Mouse (Mus musculus) hindbrain, embryonic 12.5 days (tissue): ENCODE measurements around the gene Phf21b. TPM values are rescaled to one million over a fixed set of nuclear protein-coding genes. Genes with fewer than 3 reads are reported as not detected.
"Not testable (repeated sequence)": the region's sequence is repeated elsewhere in the genome, so short reads cannot be mapped to it uniquely, and the experiment has no call there.

Experiments used
- ATAC-seq: fragments of 200-750 bp; cut with Nextera tagmentation; 2 replicates; pipeline ENCODE4 v1.8.0; 2017; ENCODE audit warnings: moderate TSS enrichment; ENCODE audit not compliant: low FRiP score
- H3K27ac ChIP-seq: fragments of 300-500 bp; sonication (generic); 2 replicates; pipeline ENCODE4 v1.5.1; 2016; ENCODE audit warnings: mild to moderate bottlenecking
- H3K27me3 ChIP-seq: fragments of 300-500 bp; sonication (generic); 2 replicates; pipeline ENCODE4 v1.6.1; 2016; ENCODE audit warnings: mild to moderate bottlenecking
- H3K36me3 ChIP-seq: fragments of 300-500 bp; sonication (generic); 2 replicates; pipeline ENCODE4 v1.6.1; 2016; ENCODE audit warnings: mild to moderate bottlenecking
- H3K4me1 ChIP-seq: fragments of 300-500 bp; sonication (generic); 2 replicates; pipeline ENCODE4 v1.6.1; 2016
- H3K4me2 ChIP-seq: fragments of 300-500 bp; sonication (generic); replicated peaks from 2 replicates; pipeline ENCODE4 v1.6.1; 2016; ENCODE audit warnings: mild to moderate bottlenecking
- H3K4me3 ChIP-seq: fragments of 300-500 bp; sonication (generic); 2 replicates; pipeline ENCODE4 v1.5.1; 2016; ENCODE audit warnings: mild to moderate bottlenecking
- H3K9ac ChIP-seq: fragments of 300-500 bp; sonication (generic); 2 replicates; pipeline ENCODE4 v1.6.1; 2016; ENCODE audit warnings: mild to moderate bottlenecking, moderate library complexity
- H3K9me3 ChIP-seq: fragments of 300-500 bp; sonication (generic); replicated peaks from 2 replicates; pipeline ENCODE4 v1.6.1; 2016; ENCODE audit warnings: mild to moderate bottlenecking
- WGBS: fragments of 180-500 bp; shearing (Covaris S2); methylation state at CpG from one replicate; pipeline ENCODE4 v1.1.7; 2016; 5-methylcytosine and 5-hydroxymethylcytosine counted together
- polyA plus RNA-seq: library from polyadenylated mRNA; unstranded; fragments of >200 nt; fragmentation: Nextera tagmentation; extraction: Ambion mirVana; gene quantifications from 2 replicates; pipeline ENCODE4 v1.2.1, GENCODE M21; 2016

Phf21b gene
- polyA plus RNA-seq, result 16.5 and 18.0 TPM in 2 replicates

DNA sequence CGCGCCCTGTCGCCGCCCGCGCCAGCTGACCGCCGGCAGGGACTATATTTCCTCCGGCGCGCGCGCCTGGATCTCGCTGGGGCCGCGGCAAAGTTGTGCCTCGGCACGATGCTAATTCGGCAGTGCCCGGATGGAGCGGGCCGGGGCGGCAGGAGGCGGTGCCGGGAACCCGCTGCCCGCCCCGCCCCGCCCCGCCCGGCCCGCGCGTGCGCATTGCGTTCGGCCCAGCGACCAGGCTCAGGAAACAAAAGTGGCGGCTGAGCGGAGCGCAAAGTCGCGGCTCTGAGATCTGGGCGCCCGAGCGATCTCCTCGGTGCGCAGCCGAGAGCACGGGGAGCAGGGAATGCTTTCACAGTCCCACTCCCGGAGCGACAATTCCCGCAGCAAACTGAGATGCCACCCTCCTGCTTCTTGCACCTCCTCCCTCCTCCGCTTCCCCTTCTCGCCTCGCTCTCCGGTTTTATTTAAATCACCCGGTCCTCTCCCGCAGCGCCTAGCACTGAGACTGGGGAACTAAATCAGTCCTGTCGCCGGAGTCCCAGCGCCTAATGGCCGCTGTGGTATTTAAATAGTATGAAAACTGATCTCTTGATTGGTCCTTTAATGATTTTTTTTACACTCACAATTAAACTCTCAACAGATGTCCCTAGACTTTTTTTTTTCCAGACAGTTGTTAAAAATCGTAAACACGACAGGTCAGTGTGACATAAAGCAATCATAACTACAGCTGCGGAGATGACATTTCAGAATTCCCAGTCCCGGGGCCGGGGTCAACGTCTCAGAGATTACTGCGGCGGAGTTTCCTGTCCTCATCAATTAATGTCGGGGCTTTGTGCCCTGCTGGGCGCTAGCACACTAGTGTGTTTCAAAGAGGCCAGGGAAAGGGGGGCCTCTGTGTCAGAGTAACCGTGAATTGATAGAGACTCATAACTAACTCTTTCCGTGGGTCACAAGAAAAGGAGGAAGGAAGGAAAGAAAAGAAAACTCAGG lies at the start of gene Phf21b:
Phf21b (minus strand) TSS at position 44 of the 990 bp plus-strand sequence.
- peak within 1 kb of the TSS; percentile 79 for H3K4me2 ChIP-seq
- peaks cover 26% of the 10 kb centered on the region for H3K4me1 ChIP-seq
- H3K9me3 ChIP-seq, result no peaks in the 10 kb centered on the region
- ATAC-seq, result peak; percentile 52
- peak within 1 kb of the TSS; percentile 86 for H3K9ac ChIP-seq
- H3K36me3 ChIP-seq, result no peaks in the 10 kb centered on the region
- H3K27me3 ChIP-seq, result no peaks in the 10 kb centered on the region
- under 1% methylated on average over 64 of the region's 76 CpGs for WGBS
- peak within 1 kb of the TSS; percentile 60 for H3K4me3 ChIP-seq
- peak within 1 kb of the TSS; percentile 91 for H3K27ac ChIP-seq

GRCm38 (mm10) chr15:84903843-84904385 lies 48.1 kb upstream of the Phf21b start:
- no peaks in the 10 kb centered on the region for H3K9me3 ChIP-seq
- ATAC-seq, result no peak
- H3K4me2 ChIP-seq, result no peak overlapping the region
- no peaks in the 10 kb centered on the region for H3K4me1 ChIP-seq
- H3K4me3 ChIP-seq, result no peak overlapping the region
- 66% methylated on average over 7 of the region's 7 CpGs for WGBS
- H3K27me3 ChIP-seq, result no peaks in the 10 kb centered on the region
- no peak overlapping the region for H3K27ac ChIP-seq
- no peak overlapping the region for H3K9ac ChIP-seq
- no peaks in the 10 kb centered on the region for H3K36me3 ChIP-seq

DNA sequence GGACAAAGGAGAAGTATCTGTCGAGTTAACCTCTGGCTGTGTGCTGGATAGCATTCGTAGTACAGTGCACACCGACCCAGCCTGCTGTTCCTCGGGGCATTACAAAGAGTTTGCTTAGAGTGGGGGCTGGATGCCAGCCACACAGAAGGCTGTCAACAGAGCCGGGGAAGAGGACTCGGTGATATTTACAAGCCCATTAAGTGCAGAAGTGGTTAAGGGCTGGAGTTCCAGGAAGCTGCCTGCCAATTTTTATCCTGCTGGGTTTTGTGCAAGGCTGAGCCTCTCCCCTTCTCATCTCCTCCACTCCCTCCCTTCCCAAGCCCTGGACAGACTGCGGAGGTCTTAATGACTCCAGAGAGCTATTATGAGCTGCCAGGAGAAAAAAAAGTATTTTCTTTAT lies 42.2 kb upstream of the Phf21b start:
- WGBS, result 56% methylated on average over 7 of the region's 7 CpGs
- H3K9ac ChIP-seq, result no peak overlapping the region
- H3K27me3 ChIP-seq, result no peaks in the 10 kb centered on the region
- no peak overlapping the region for H3K4me3 ChIP-seq
- no peaks in the 10 kb centered on the region for H3K9me3 ChIP-seq
- no peak overlapping the region for H3K4me2 ChIP-seq
- H3K4me1 ChIP-seq, result peaks cover 7% of the 10 kb centered on the region
- H3K36me3 ChIP-seq, result no peaks in the 10 kb centered on the region
- no peak overlapping the region for H3K27ac ChIP-seq
- ATAC-seq, result no peak

DNA sequence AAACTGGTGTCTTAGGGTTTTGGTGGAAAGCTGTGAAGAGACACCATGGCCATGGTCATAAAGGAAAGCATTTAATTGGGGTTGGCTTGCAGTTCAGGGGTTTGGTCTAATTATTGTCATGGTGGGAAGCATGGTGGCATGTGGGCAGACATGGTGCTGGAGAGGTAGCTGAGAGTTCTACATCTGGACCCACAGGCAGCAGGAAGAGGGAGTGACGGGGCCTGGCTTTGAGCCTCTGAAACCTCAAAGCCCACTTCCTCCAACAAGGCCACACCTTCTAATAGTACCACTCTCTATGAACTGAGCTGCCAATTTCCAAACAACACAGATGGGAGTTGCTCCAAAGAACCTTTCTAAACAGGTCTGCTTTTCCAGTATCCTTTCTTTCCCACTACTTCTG lies 40.8 kb upstream of the Phf21b start:
- WGBS, result 88% methylated on average over 1 of the region's 1 CpGs
- no peaks in the 10 kb centered on the region for H3K27me3 ChIP-seq
- H3K4me1 ChIP-seq, result peaks cover 7% of the 10 kb centered on the region
- no peak overlapping the region for H3K4me2 ChIP-seq
- H3K9me3 ChIP-seq, result no peaks in the 10 kb centered on the region
- no peak for ATAC-seq
- no peak overlapping the region for H3K4me3 ChIP-seq
- no peak overlapping the region for H3K27ac ChIP-seq
- H3K9ac ChIP-seq, result no peak overlapping the region
- no peaks in the 10 kb centered on the region for H3K36me3 ChIP-seq

GRCm38 (mm10) chr15:84896216-84896615 lies 40.4 kb upstream of the Phf21b start:
- H3K4me1 ChIP-seq, H3K4me2 ChIP-seq, H3K9me3 ChIP-seq, H3K27me3 ChIP-seq, ATAC-seq, H3K9ac ChIP-seq, H3K36me3 ChIP-seq, H3K4me3 ChIP-seq, H3K27ac ChIP-seq: not testable (repeated sequence)
- WGBS, result 80% methylated on average over 10 of the region's 10 CpGs

DNA sequence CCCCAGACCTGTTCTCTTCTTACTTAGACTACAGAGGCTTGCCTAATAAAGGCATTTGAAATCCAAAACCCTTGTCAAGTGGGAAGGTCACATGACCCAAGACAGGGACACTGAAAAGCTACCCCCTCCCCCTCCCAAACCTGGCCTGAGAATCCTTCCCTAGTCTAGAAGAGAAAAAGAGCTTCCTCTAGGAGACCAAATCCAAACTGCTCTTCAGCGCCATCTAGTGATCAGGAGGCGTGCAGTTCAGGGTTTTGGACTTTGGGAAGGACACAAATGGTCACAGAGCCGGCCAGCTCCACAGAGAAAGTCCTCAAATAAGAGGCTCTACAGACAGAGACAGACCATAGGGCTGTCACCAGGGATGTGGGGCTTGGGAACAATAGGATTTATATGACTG lies 35.8 kb upstream of the Phf21b start:
- Histone ChIP-seq H3K9ac (no peak overlapping the region), H3K27me3 (no peaks in the 10 kb centered on the region), H3K27ac (no peak overlapping the region), H3K4me3 (no peak overlapping the region), H3K36me3 (no peaks in the 10 kb centered on the region), H3K4me2 (no peak overlapping the region), H3K9me3 (no peaks in the 10 kb centered on the region), H3K4me1 (0 out of 2 replicates have a peak, but pooled peaks cover 3% of the 10 kb centered on the region)
- ATAC-seq, result no peak
- WGBS, result 1% methylated on average over 3 of the region's 3 CpGs

DNA sequence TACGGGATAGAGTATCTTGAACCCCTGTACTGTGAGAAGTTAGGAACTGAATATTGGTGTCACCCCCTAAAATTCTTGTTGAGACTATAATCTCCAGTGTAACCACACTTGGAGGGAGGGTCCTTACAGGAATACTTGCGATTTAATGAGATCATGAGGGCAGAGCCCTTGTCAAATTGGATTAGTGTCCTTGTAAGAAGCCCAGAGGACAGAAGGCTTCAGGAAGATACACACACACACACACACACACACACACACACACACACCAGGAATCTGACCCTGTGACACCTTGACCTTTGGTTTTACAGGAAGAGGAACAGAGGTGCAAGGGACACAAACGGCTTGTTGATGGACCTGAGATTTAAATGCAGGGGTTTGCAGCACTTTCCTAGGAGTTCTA lies 35.4 kb upstream of the Phf21b start:
- Histone ChIP-seq H3K27ac (no peak overlapping the region), H3K27me3 (no peaks in the 10 kb centered on the region), H3K36me3 (no peaks in the 10 kb centered on the region), H3K9me3 (no peaks in the 10 kb centered on the region), H3K4me2 (no peak overlapping the region), H3K9ac (no peak overlapping the region), H3K4me3 (no peak overlapping the region), H3K4me1 (0 out of 2 replicates have a peak, but pooled peaks cover 3% of the 10 kb centered on the region)
- ATAC-seq, result no peak
- WGBS, result 58% methylated on average over 3 of the region's 3 CpGs

DNA sequence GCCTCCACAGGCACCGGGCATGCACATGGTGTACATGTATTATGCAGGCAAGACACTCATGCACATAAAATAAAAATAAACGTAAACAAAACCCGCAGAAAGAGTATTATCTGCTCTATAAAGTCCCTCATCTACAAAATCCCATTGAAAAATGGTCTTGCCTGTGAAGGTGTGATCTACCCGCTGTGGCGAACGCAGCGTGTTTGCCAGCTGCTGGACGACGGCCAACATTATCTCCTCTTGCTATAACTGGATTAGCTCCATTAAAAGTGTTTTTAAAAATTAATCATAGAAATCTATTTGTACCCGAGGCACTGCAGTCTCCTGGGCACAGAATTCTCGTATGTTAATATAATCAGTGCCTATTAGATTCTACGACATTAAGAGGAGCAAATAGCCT lies 32.2 kb upstream of the Phf21b start:
- H3K4me3 ChIP-seq, result no peak overlapping the region
- no peaks in the 10 kb centered on the region for H3K36me3 ChIP-seq
- H3K4me1 ChIP-seq, result 0 out of 2 replicates have a peak, but pooled peaks cover 3% of the 10 kb centered on the region
- no peaks in the 10 kb centered on the region for H3K27me3 ChIP-seq
- H3K4me2 ChIP-seq, result no peak overlapping the region
- H3K9ac ChIP-seq, result no peak overlapping the region
- WGBS, result 75% methylated on average over 12 of the region's 12 CpGs
- no peaks in the 10 kb centered on the region for H3K9me3 ChIP-seq
- no peak for ATAC-seq
- H3K27ac ChIP-seq, result no peak overlapping the region

- Histone ChIP-seq H3K4me3 (no peak overlapping the region), H3K4me1 (no peaks in the 10 kb centered on the region), H3K27me3 (0 out of 2 replicates have a peak, but pooled peaks cover 2% of the 10 kb centered on the region), H3K27ac (no peak overlapping the region), H3K4me2 (no peak overlapping the region), H3K36me3 (no peaks in the 10 kb centered on the region), H3K9ac (no peak overlapping the region), H3K9me3 (no peaks in the 10 kb centered on the region)
- 84% methylated on average over 12 of the region's 12 CpGs for WGBS
- no peak for ATAC-seq
Measured at GRCm38 (mm10) chr15:84877029-84877815, 21.4 kb upstream of the Phf21b start.

DNA sequence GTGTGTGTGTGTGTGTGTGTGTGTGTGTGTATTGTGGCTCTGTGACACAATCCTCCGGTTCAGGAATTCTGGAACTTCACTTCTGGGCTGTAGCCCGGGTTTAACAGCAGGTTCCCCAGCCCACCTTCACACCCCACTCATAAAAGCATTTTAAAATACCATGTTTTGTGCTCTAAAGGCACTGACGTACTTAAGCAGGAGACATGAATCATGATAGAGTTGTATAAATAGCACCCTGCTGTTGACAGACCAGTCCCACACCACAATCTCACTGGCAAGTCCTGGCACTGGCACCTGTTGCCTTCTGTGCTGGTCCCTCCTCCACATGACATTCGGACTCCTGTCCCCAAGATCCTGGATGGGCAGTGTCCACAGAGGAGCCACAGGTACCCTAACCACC lies 18.0 kb upstream of the Phf21b start:
- Histone ChIP-seq H3K36me3 (no peaks in the 10 kb centered on the region), H3K9me3 (no peaks in the 10 kb centered on the region), H3K27ac (no peak overlapping the region), H3K27me3 (no peaks in the 10 kb centered on the region), H3K4me1 (no peaks in the 10 kb centered on the region), H3K4me3 (no peak overlapping the region), H3K9ac (no peak overlapping the region), H3K4me2 (no peak overlapping the region)
- no peak for ATAC-seq
- 79% methylated on average over 4 of the region's 4 CpGs for WGBS

- H3K4me3 ChIP-seq, result no peak overlapping the region
- no peaks in the 10 kb centered on the region for H3K4me1 ChIP-seq
- no peak for ATAC-seq
- 89% methylated on average over 11 of the region's 11 CpGs for WGBS
- H3K27me3 ChIP-seq, result no peaks in the 10 kb centered on the region
- H3K27ac ChIP-seq, result no peak overlapping the region
- no peaks in the 10 kb centered on the region for H3K9me3 ChIP-seq
- H3K9ac ChIP-seq, result no peak overlapping the region
- no peaks in the 10 kb centered on the region for H3K36me3 ChIP-seq
- H3K4me2 ChIP-seq, result no peak overlapping the region
Measured at GRCm38 (mm10) chr15:84873079-84873478, 17.2 kb upstream of the Phf21b start.

DNA sequence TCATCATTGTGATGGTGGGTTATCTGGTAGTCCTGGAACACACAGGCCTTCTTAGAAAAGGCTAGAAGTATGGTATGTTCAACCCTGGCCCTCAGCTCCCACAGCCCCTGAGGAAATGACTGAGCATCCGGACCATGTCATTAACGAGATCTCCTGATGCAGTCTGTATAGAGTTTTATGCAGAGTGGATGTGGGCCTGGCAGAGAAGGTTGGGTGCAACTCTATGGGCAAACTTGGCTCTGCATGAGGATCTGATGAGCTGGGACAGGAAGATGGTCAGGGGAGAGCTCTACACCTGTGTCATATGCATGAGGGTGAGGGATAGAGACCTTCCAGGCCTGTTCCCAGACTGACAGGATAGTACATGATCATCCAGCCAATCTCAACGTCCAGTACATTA lies 16.0 kb upstream of the Phf21b start:
- 82% methylated on average over 3 of the region's 3 CpGs for WGBS
- no peak overlapping the region for H3K4me3 ChIP-seq
- no peak overlapping the region for H3K27ac ChIP-seq
- no peaks in the 10 kb centered on the region for H3K4me1 ChIP-seq
- H3K9ac ChIP-seq, result no peak overlapping the region
- no peaks in the 10 kb centered on the region for H3K9me3 ChIP-seq
- no peaks in the 10 kb centered on the region for H3K27me3 ChIP-seq
- H3K4me2 ChIP-seq, result no peak overlapping the region
- H3K36me3 ChIP-seq, result no peaks in the 10 kb centered on the region
- ATAC-seq, result no peak
